Mouse (Mus musculus): ENCODE results near the gene Rims3. TPM values are rescaled to one million over a fixed set of nuclear protein-coding genes. Genes with fewer than 3 reads are reported as not detected.

Gene Rims3
- polyA plus RNA-seq, 1 experiment from 2014 or later, result 0.87 TPM

DNA sequence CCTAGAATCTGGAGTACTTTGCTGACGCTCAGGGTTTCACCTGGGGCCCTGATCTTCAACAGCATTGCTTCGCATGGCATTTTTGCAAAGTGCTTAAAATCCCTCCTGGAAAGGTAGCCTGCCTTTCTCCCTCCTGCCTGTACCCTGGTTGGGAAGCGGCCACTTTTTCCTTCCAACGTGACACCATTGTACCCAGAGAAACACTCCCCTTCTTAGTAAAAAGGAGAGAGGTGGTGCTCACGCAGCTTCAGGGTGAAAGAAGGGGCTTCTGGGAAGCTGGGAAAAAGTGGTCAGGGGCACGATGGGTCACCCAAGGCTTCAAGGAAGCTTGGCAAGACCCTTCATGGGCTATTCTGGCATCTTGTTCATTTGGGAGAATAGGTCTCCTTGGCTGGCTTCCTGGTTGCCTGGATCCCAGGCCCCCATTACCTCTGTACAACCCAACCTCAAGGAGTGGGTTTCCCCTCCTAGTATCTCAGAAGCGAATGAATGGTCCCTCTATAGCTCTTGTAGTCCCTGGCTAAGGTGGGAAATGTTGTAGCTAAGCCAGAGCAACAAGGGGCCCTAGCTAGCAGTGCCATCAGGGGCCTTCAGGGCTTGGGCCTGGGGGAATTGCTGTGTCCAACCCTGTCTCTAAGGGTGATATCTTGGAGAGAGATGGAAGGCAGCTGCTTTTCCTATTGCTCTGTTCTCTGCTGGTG is 894 bp downstream of the Rims3 start:
- H3K36me3 ChIP-seq, result no peaks in the 10 kb centered on the region
- no peaks in the 10 kb centered on the region for H3K9me3 ChIP-seq
- H3K4me1 ChIP-seq, result no peaks in the 10 kb centered on the region
- ATAC-seq (ENCODE audit: insufficient number of reproducible peaks, insufficient read depth, low FRiP score, low TSS enrichment, low read depth), result no peak
- H3K27me3 ChIP-seq, result peaks cover 70% of the 10 kb centered on the region
- WGBS, result 20% methylated on average over 7 of the region's 7 CpGs
- H3K9ac ChIP-seq, result peak overlapping the region; percentile 63; the same call in 1 of the 2 replicates
- H3K4me3 ChIP-seq, result peak overlapping the region; percentile 58
- peak overlapping the region; percentile 93 for H3K4me2 ChIP-seq
- no peak overlapping the region for H3K27ac ChIP-seq

DNA sequence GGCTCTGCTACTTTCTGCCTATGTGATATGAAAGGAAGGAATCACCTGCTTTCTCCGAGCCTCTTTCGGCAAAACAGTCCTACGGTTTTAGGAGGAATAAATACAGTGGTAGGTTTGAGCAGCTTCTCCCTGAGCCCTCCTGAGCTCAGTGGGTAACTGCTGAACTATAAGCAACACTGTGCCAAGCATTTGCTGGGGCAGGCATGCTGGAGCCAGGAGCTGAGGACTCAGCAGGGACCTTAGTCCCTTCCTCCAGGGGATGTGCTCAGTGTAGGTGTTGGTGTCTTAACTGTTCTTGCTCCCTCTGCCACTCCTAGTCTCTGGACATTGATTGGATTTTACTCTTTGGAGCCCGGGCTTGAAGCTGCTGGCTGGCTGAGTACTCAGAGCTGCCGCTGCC is 1.8 kb downstream of the Rims3 start:
- Histone ChIP-seq H3K4me1 (no peaks in the 10 kb centered on the region), H3K9ac (no peak overlapping the region), H3K9me3 (no peaks in the 10 kb centered on the region), H3K27ac (no peak overlapping the region), H3K4me3 (no peak overlapping the region), H3K27me3 (peaks cover 70% of the 10 kb centered on the region), H3K4me2 (no peak overlapping the region), H3K36me3 (no peaks in the 10 kb centered on the region)
- WGBS, result 36% methylated on average over 5 of the region's 5 CpGs
- ATAC-seq (ENCODE audit: insufficient number of reproducible peaks, insufficient read depth, low FRiP score, low TSS enrichment, low read depth), result no peak

GRCm38 (mm10) chr4:120859865-120860264 is 5.2 kb downstream of the Rims3 start:
- no peak for ATAC-seq (ENCODE audit: insufficient number of reproducible peaks, insufficient read depth, low FRiP score, low TSS enrichment, low read depth)
- Histone ChIP-seq H3K27ac (no peak overlapping the region), H3K9me3 (no peaks in the 10 kb centered on the region), H3K27me3 (peaks cover 40% of the 10 kb centered on the region), H3K9ac (no peak overlapping the region), H3K4me1 (no peaks in the 10 kb centered on the region), H3K4me2 (no peak overlapping the region), H3K4me3 (no peak overlapping the region), H3K36me3 (no peaks in the 10 kb centered on the region)
- 74% methylated on average over 7 of the region's 7 CpGs for WGBS

GRCm38 (mm10) chr4:120866211-120866610 is 11.6 kb downstream of the Rims3 start:
- H3K27me3 ChIP-seq, result no peaks in the 10 kb centered on the region; the same call in none of the 2 replicates
- peaks cover 3% of the 10 kb centered on the region; the same call in 1 of the 2 replicates for H3K4me1 ChIP-seq
- no peak overlapping the region for H3K4me2 ChIP-seq
- WGBS, result 4% methylated on average over 6 of the region's 6 CpGs
- H3K4me3 ChIP-seq, result no peak overlapping the region
- no peaks in the 10 kb centered on the region for H3K36me3 ChIP-seq
- peak; percentile 49; the same call in 1 of the 2 replicates for ATAC-seq (ENCODE audit: insufficient number of reproducible peaks, insufficient read depth, low FRiP score, low TSS enrichment, low read depth)
- H3K9me3 ChIP-seq, result no peaks in the 10 kb centered on the region
- no peak overlapping the region for H3K9ac ChIP-seq
- no peak overlapping the region for H3K27ac ChIP-seq

- Histone ChIP-seq H3K9ac (no peak overlapping the region), H3K4me3 (no peak overlapping the region), H3K4me2 (no peak overlapping the region), H3K36me3 (no peaks in the 10 kb centered on the region), H3K27me3 (no peaks in the 10 kb centered on the region; the same call in none of the 2 replicates), H3K9me3 (no peaks in the 10 kb centered on the region), H3K4me1 (peaks cover 3% of the 10 kb centered on the region; the same call in 1 of the 2 replicates), H3K27ac (no peak overlapping the region)
- ATAC-seq (ENCODE audit: insufficient number of reproducible peaks, insufficient read depth, low FRiP score, low TSS enrichment, low read depth), result no peak
- WGBS, result 77% methylated on average over 5 of the region's 5 CpGs
These were observed 13.6 kb downstream of the Rims3 start for GRCm38 (mm10) chr4:120868246-120868645.

GRCm38 (mm10) chr4:120868988-120869387 is 14.4 kb downstream of the Rims3 start:
- Histone ChIP-seq H3K4me1 (peaks cover 3% of the 10 kb centered on the region; the same call in 1 of the 2 replicates), H3K27ac (no peak overlapping the region), H3K4me3 (no peak overlapping the region), H3K4me2 (no peak overlapping the region), H3K36me3 (no peaks in the 10 kb centered on the region), H3K9me3 (no peaks in the 10 kb centered on the region), H3K9ac (no peak overlapping the region), H3K27me3 (no peaks in the 10 kb centered on the region; the same call in 1 of the 2 replicates)
- 66% methylated on average over 3 of the region's 3 CpGs for WGBS
- no peak for ATAC-seq (ENCODE audit: insufficient number of reproducible peaks, insufficient read depth, low FRiP score, low TSS enrichment, low read depth)

GRCm38 (mm10) chr4:120870262-120870748 is 15.7 kb downstream of the Rims3 start:
- no peak overlapping the region for H3K4me2 ChIP-seq
- H3K4me3 ChIP-seq, result no peak overlapping the region
- no peaks in the 10 kb centered on the region for H3K9me3 ChIP-seq
- ATAC-seq (ENCODE audit: insufficient number of reproducible peaks, insufficient read depth, low FRiP score, low TSS enrichment, low read depth), result 0 out of 2 replicates have a peak, but pooled peaks have one; percentile 3
- H3K27me3 ChIP-seq, result no peaks in the 10 kb centered on the region; the same call in 1 of the 2 replicates
- H3K36me3 ChIP-seq, result no peaks in the 10 kb centered on the region
- H3K9ac ChIP-seq, result no peak overlapping the region
- peaks cover 3% of the 10 kb centered on the region; the same call in 1 of the 2 replicates for H3K4me1 ChIP-seq
- WGBS, result 68% methylated on average over 7 of the region's 7 CpGs
- H3K27ac ChIP-seq, result no peak overlapping the region

- Histone ChIP-seq H3K9me3 (no peaks in the 10 kb centered on the region), H3K27ac (no peak overlapping the region), H3K4me1 (peaks cover 12% of the 10 kb centered on the region), H3K36me3 (no peaks in the 10 kb centered on the region), H3K27me3 (no peaks in the 10 kb centered on the region), H3K9ac (no peak overlapping the region), H3K4me3 (no peak overlapping the region), H3K4me2 (no peak overlapping the region)
- ATAC-seq (ENCODE audit: insufficient number of reproducible peaks, insufficient read depth, low FRiP score, low TSS enrichment, low read depth), result no peak
- WGBS, result 65% methylated on average over 3 of the region's 3 CpGs
These were observed 21.3 kb downstream of the Rims3 start for GRCm38 (mm10) chr4:120875961-120876360.

GRCm38 (mm10) chr4:120878728-120879127 is 24.1 kb downstream of the Rims3 start:
- H3K27ac ChIP-seq, result no peak overlapping the region
- no peak; the same call in 1 of the 2 replicates for ATAC-seq (ENCODE audit: insufficient number of reproducible peaks, insufficient read depth, low FRiP score, low TSS enrichment, low read depth)
- no peak overlapping the region for H3K4me3 ChIP-seq
- no peak overlapping the region for H3K9ac ChIP-seq
- H3K27me3 ChIP-seq, result 0 out of 2 replicates have a peak, but pooled peaks cover 3% of the 10 kb centered on the region
- H3K4me2 ChIP-seq, result no peak overlapping the region
- H3K36me3 ChIP-seq, result no peaks in the 10 kb centered on the region
- no peaks in the 10 kb centered on the region for H3K9me3 ChIP-seq
- H3K4me1 ChIP-seq, result peaks cover 18% of the 10 kb centered on the region
- 27% methylated on average over 3 of the region's 3 CpGs for WGBS

- WGBS, result 41% methylated on average over 4 of the region's 4 CpGs
- H3K4me2 ChIP-seq, result no peak overlapping the region
These were observed 24.8 kb downstream of the Rims3 start for GRCm38 (mm10) chr4:120879386-120879785.

DNA sequence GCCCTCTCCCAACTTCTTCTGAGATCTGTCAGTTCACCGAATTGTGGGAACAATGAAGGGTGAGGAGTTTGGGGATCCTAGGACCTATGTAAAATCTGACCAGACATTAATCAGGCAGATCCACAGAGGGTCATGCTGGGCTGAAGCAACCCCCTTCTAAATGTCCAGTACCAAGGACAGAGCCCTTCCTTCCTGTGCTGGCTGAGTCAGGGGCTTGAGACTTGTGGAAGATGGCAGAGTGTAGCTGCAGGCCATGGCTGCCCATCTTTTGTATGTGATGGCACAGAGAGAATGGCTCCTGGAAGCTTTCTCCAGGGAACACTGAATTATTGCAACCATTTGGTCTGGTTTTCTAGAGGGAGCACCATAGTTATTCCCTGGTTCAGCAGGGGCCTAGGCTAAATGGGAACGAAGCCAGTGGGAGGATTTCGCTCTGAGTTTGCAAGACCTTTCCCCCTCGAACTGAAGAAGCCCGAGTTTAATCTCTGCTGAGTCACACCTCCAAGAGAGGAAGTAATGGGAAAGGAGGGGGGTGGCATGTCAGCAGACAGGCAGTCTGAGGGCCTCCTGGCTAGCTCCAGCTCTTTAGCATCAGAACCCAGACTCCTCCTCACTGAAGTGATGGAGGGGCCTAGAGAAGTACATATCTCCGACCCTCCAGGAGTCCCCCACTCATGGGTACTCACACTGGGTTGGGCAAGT is 26.3 kb downstream of the Rims3 start:
- no peak overlapping the region for H3K9ac ChIP-seq
- H3K4me2 ChIP-seq, result no peak overlapping the region
- H3K4me3 ChIP-seq, result no peak overlapping the region
- 0 out of 2 replicates have a peak, but pooled peaks cover 3% of the 10 kb centered on the region for H3K27me3 ChIP-seq
- H3K4me1 ChIP-seq, result peaks cover 27% of the 10 kb centered on the region
- H3K27ac ChIP-seq, result no peak overlapping the region
- H3K36me3 ChIP-seq, result no peaks in the 10 kb centered on the region
- no peaks in the 10 kb centered on the region for H3K9me3 ChIP-seq
- ATAC-seq (ENCODE audit: insufficient number of reproducible peaks, insufficient read depth, low FRiP score, low TSS enrichment, low read depth), result no peak
- WGBS, result 67% methylated on average over 6 of the region's 6 CpGs

More at GRCm38 (mm10) chr4:120879386-120879785, 24.8 kb downstream of the Rims3 start:
- Histone ChIP-seq H3K9ac (no peak overlapping the region), H3K27me3 (0 out of 2 replicates have a peak, but pooled peaks cover 3% of the 10 kb centered on the region), H3K27ac (no peak overlapping the region), H3K4me3 (no peak overlapping the region), H3K4me1 (peaks cover 18% of the 10 kb centered on the region), H3K36me3 (no peaks in the 10 kb centered on the region), H3K9me3 (no peaks in the 10 kb centered on the region)
- no peak for ATAC-seq (ENCODE audit: insufficient number of reproducible peaks, insufficient read depth, low FRiP score, low TSS enrichment, low read depth)

Data from embryonic facial prominence, embryonic 13.5 days (tissue).